Mouse (Mus musculus) stomach, embryonic 15.5 days (tissue): ENCODE data around the gene Mgat2. TPM values are rescaled to one million over a fixed set of nuclear protein-coding genes. Genes with fewer than 3 reads are reported as not detected.
A peak's percentile ranks its signal among the peaks of the same experiment; 100 is the strongest.

ENCODE experiments used
- ATAC-seq: fragments of 200-750 bp; cut with Nextera tagmentation; 2 replicates; pipeline ENCODE4 v1.8.0; 2017; ENCODE audit warnings: low read depth, moderate number of reproducible peaks, moderate TSS enrichment; ENCODE audit not compliant: insufficient read depth, low FRiP score
- H3K27ac ChIP-seq: fragments of 300-500 bp; sonication (generic); 2 replicates; pipeline ENCODE4 v1.5.1; 2015; ENCODE audit warnings: mild to moderate bottlenecking, inconsistent platforms
- H3K27me3 ChIP-seq: fragments of 300-500 bp; sonication (generic); replicated peaks from 2 replicates; pipeline ENCODE4 v1.6.1; 2015; ENCODE audit warnings: inconsistent platforms
- H3K36me3 ChIP-seq: fragments of 300-500 bp; sonication (generic); 2 replicates; pipeline ENCODE4 v1.6.1; 2015; ENCODE audit warnings: inconsistent platforms
- H3K4me1 ChIP-seq: fragments of 300-500 bp; sonication (generic); 2 replicates; pipeline ENCODE4 v1.6.1; 2015; ENCODE audit warnings: inconsistent platforms
- H3K4me2 ChIP-seq: fragments of 300-500 bp; sonication (generic); 2 replicates; pipeline ENCODE4 v1.6.1; 2015; ENCODE audit warnings: mild to moderate bottlenecking, inconsistent platforms
- H3K4me3 ChIP-seq: fragments of 300-500 bp; sonication (generic); replicated peaks from 2 replicates; pipeline ENCODE4 v1.5.1; 2015; ENCODE audit warnings: inconsistent platforms
- H3K9ac ChIP-seq: fragments of 300-500 bp; sonication (generic); 2 replicates; pipeline ENCODE4 v1.6.1; 2015; ENCODE audit warnings: inconsistent platforms
- H3K9me3 ChIP-seq: fragments of 300-500 bp; sonication (generic); 2 replicates; pipeline ENCODE4 v1.6.1; 2016; ENCODE audit warnings: inconsistent platforms
- WGBS: fragments of 180-500 bp; shearing (Covaris S2); methylation state at CpG from one replicate; pipeline ENCODE4 v1.1.7; 2015; 5-methylcytosine and 5-hydroxymethylcytosine counted together
- polyA plus RNA-seq: library from polyadenylated mRNA; unstranded; fragments of >200 nt; fragmentation: Nextera tagmentation; extraction: Ambion mirVana; gene quantifications from 2 replicates; pipeline ENCODE4 v1.2.1, GENCODE M21; 2015

The Mgat2 gene
- polyA plus RNA-seq, 1 experiment from 2014 or later: 63.6 TPM

DNA sequence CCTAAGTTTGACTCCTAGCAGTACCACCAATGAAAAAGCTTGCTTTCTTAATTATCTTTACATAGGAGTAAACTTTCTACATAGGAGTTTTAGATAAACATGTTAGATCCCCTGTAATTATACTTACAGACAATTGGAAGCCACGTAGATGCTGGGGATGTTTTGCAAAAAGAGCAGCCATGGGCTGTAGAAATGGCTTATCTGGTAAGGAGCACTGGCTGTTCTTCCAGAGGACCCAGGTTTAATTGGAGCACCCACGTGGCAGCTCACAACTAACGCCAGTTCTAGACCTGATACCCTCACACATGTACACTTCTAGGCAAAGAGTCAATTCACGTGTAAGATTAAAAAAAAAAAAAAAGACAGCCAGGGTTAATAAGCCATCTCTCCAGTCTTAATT, 2.2 kb upstream of the Mgat2 start:
- H3K27me3 ChIP-seq: no peaks in the 10 kb centered on the region
- peaks cover 12% of the 10 kb centered on the region for H3K4me1 ChIP-seq
- H3K9ac ChIP-seq: no peak overlapping the region
- peaks cover 6% of the 10 kb centered on the region; the same call in 1 of the 2 replicates for H3K36me3 ChIP-seq
- H3K9me3 ChIP-seq: no peaks in the 10 kb centered on the region
- no peak for ATAC-seq
- H3K27ac ChIP-seq: no peak overlapping the region
- no peak overlapping the region for H3K4me2 ChIP-seq
- 84% methylated on average over 4 of the region's 4 CpGs for WGBS
- no peak overlapping the region for H3K4me3 ChIP-seq

GRCm38 (mm10) chr12:69184342-69185295, 662 bp downstream of the Mgat2 start:
- Histone ChIP-seq H3K4me1 (peaks cover 17% of the 10 kb centered on the region), H3K4me2 (peak overlapping the region; percentile 95), H3K4me3 (peak overlapping the region; percentile 94), H3K27me3 (no peaks in the 10 kb centered on the region), H3K27ac (peak overlapping the region; percentile 92), H3K36me3 (peaks cover 10% of the 10 kb centered on the region), H3K9me3 (no peaks in the 10 kb centered on the region), H3K9ac (peak overlapping the region; percentile 87)
- peak; percentile 46 for ATAC-seq
- under 1% methylated on average over 86 of the region's 86 CpGs for WGBS

DNA sequence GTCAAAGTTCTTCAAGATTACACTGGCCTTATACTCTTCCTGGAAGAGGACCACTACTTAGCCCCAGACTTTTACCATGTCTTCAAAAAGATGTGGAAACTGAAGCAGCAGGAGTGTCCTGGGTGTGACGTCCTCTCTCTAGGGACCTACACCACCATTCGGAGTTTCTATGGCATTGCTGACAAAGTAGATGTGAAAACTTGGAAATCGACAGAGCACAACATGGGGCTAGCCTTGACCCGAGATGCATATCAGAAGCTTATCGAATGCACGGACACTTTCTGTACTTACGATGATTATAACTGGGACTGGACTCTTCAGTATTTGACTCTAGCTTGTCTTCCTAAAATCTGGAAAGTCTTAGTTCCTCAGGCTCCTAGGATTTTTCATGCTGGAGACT, 1.4 kb downstream of the Mgat2 start:
- ATAC-seq: no peak
- WGBS: 73% methylated on average over 7 of the region's 7 CpGs
- no peaks in the 10 kb centered on the region for H3K9me3 ChIP-seq

DNA sequence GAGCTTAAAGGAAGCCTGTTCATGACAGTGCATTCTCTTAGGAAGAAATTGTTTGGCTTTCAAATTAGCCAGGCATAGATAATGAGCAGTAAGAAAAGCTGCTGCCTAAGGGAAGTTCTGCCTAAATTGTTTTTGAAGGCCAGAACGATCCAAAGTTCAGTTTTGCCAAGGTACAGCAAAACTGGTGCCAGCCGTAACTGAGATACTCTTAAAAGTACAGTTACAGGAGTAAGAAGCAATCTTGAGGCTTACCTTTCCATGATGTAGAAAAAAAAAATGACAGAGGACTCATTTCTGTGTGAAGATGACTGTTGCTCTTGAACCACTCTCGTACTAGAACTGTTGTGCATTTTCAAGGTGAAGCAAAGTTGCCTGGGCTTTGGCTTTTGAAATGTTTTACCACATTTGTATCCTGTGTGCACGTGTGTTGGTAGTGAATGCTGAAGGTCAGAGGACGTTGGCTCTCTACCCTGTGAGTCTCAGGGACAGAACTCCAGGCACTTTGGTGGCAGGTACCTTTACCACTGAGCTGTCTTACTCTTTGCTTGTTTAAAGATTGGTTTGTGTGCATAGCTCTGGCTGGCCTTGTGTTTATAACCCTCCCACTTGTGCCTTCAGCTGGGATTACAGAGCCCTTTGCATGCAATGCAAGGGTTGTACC, 3.0 kb downstream of the Mgat2 start:
- Histone ChIP-seq H3K27me3 (no peaks in the 10 kb centered on the region), H3K9ac (no peak overlapping the region), H3K4me3 (no peak overlapping the region), H3K27ac (no peak overlapping the region), H3K36me3 (peaks cover 10% of the 10 kb centered on the region), H3K4me2 (no peak overlapping the region), H3K9me3 (no peaks in the 10 kb centered on the region), H3K4me1 (peaks cover 17% of the 10 kb centered on the region)
- 59% methylated on average over 5 of the region's 5 CpGs for WGBS
- ATAC-seq: no peak

More for the DNA sequence above, 1.4 kb downstream of the Mgat2 start:
- Histone ChIP-seq H3K27me3 (no peaks in the 10 kb centered on the region), H3K36me3 (peaks cover 10% of the 10 kb centered on the region), H3K4me3 (peak overlapping the region; percentile 94), H3K4me2 (peak overlapping the region; percentile 95), H3K4me1 (peaks cover 17% of the 10 kb centered on the region), H3K9ac (no peak overlapping the region), H3K27ac (no peak overlapping the region)

DNA sequence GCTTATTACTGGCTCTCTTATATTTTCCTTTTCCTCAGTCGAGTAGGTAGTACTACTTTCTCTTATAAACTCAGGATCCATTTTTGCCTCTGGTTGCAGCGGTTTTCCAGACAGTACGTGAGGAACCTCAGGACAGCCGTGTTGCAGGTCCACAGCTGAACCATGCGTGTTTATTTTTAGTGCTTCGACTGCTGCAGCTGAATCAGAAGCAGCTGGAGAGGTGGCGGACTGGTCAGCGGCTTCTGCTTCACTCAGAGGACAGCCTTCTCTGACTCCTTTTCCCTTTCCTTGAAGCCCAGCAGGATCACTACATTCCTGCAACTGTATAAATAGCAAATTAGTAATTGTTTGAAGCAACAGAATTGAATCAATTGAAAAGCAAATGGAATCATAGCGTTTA, 6.1 kb downstream of the Mgat2 start:
- Histone ChIP-seq H3K27ac (no peak overlapping the region), H3K27me3 (no peaks in the 10 kb centered on the region), H3K9ac (no peak overlapping the region), H3K9me3 (no peaks in the 10 kb centered on the region), H3K4me1 (peaks cover 13% of the 10 kb centered on the region), H3K36me3 (peaks cover 7% of the 10 kb centered on the region), H3K4me3 (no peak overlapping the region), H3K4me2 (no peak overlapping the region)
- WGBS: 88% methylated on average over 9 of the region's 9 CpGs
- no peak for ATAC-seq

GRCm38 (mm10) chr12:69190522-69190921, 6.6 kb downstream of the Mgat2 start:
- H3K9me3 ChIP-seq: no peaks in the 10 kb centered on the region
- no peak overlapping the region for H3K9ac ChIP-seq
- no peak for ATAC-seq
- WGBS: 100% methylated on average over 1 of the region's 1 CpGs
- peaks cover 8% of the 10 kb centered on the region; the same call in 1 of the 2 replicates for H3K4me1 ChIP-seq
- H3K4me3 ChIP-seq: no peak overlapping the region
- no peak overlapping the region for H3K4me2 ChIP-seq
- H3K36me3 ChIP-seq: peaks cover 7% of the 10 kb centered on the region
- no peak overlapping the region for H3K27ac ChIP-seq
- H3K27me3 ChIP-seq: no peaks in the 10 kb centered on the region

GRCm38 (mm10) chr12:69191396-69191795, 7.4 kb downstream of the Mgat2 start:
- WGBS: 94% methylated on average over 5 of the region's 5 CpGs
- H3K27ac ChIP-seq: no peak overlapping the region
- H3K27me3 ChIP-seq: no peaks in the 10 kb centered on the region
- no peak for ATAC-seq
- no peaks in the 10 kb centered on the region for H3K9me3 ChIP-seq
- peaks cover 7% of the 10 kb centered on the region for H3K36me3 ChIP-seq
- H3K4me3 ChIP-seq: no peak overlapping the region
- no peak overlapping the region for H3K4me2 ChIP-seq
- 0 out of 2 replicates have a peak, but pooled peaks cover 7% of the 10 kb centered on the region for H3K4me1 ChIP-seq
- H3K9ac ChIP-seq: no peak overlapping the region

DNA sequence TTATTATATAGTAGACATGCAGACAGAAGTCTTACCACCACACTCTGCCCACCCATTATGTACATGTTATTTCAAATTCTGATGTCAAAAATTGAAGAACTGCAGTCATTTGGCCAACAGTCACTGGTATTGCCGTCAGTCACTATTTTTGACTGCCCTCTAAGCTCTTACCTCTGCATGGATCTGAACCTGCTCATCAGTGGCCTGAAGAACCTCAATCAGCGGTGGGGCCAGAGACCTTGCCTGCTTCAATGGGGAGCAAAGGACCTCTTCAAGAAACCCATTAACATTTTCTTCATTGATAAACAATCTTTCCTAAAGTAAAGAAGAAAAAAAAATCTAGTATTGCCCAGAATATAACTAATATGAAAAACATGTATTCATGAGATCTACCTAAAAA, 8.7 kb downstream of the Mgat2 start:
- Histone ChIP-seq H3K4me2 (no peak overlapping the region), H3K9ac (no peak overlapping the region), H3K4me3 (no peak overlapping the region), H3K4me1 (no peaks in the 10 kb centered on the region), H3K27ac (no peak overlapping the region), H3K27me3 (no peaks in the 10 kb centered on the region), H3K9me3 (no peaks in the 10 kb centered on the region), H3K36me3 (peaks cover 7% of the 10 kb centered on the region)
- 89% methylated on average over 2 of the region's 2 CpGs for WGBS
- no peak for ATAC-seq

DNA sequence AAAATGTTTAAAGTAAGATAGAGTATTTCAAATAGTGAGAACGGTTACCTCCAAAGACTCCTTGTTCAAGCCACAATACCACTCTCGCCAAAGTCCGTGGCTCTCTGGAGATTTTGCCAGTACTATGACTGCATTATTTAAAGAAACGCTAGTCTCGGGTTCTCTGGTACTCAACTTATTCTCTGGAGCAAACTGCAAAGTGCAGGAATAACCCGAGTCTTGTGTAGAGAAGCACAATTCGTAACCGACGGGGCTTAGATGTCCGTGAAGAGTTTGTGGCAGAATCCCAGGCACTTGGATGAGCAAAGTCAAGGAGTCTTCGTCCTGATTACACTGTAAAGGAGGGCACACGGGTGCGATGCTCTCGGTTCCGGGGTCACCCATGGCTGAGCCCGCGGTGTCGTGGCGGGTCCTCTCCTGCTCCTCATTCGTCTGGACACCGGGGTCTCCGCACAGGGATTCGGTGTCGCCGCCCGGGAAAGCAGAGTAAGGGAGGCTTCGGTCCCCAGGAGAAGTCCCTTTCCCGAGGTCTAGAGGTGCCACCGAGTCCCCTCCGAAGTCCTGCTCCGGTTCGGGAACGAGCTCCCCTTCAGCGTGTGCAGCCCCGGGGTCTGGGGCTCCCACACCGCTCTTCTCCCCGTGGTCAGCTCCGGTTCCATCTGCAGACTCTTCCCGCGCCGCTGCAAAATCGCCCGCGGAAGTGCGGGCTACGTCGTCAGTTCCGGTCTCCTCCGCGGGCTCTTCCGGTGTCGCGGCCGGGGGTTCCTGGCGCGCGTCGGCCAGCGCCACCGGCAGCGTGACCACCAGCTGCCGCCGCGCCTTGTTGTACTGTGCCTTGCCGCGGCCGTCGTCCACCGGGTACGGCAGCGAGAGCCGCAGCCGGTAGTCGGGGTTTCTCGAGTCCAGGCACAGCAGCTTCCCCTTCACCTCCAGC, 12.8 kb downstream of the Mgat2 start, which contains the start of gene Gm49383:
Gene Gm49383 (minus strand): TSS at position 661 of the 934 bp plus-strand sequence.
- Histone ChIP-seq H3K9ac (peak within 1 kb of the TSS; percentile 83), H3K4me1 (peaks cover 18% of the 10 kb centered on the region), H3K27ac (peak within 1 kb of the TSS; percentile 85), H3K4me2 (peak within 1 kb of the TSS; percentile 95), H3K4me3 (peak within 1 kb of the TSS; percentile 91), H3K27me3 (no peaks in the 10 kb centered on the region), H3K9me3 (no peaks in the 10 kb centered on the region), H3K36me3 (peaks cover 8% of the 10 kb centered on the region; the same call in 1 of the 2 replicates)
- under 1% methylated on average over 75 of the region's 75 CpGs for WGBS
- ATAC-seq: peak; percentile 53; the same call in 1 of the 2 replicates

DNA sequence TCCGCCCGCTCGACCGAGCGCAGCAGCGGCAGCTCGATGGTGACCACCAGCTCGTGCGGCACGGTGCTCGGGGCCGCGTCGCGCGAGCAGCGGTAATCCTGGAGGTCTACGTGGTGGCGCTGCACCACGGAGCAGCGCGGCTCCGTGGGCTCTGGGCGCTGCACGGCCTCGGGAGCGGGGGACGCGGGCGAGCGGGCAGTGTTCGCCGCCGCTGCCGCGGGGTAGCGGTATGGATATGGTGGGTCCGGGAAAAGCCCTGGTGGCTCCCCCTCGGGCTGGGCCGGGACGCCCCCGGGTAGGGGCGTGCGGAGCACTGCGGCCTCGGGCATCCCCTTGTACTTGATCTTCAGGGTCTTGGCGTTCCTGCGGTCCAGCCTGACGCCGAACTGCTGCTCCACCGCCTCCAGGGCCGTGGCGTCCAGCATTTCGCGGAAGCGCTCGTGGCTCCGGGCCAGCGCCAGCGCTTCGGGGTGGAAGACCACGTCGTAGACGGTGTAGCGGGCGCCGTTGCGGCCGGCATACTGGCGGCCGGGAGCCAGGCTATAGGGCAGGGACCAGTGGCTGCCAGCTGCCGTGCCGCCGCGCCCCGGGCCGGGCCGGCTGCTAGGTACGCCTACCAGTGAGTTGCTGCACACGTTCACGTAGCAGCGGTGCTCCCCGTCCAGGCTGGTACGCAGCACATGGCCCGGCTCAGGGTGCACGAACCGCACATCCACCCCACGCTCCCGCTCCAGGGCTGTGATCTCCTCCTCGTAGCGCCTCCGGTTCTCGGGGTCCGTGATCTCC, 13.6 kb downstream of the Mgat2 start:
- Histone ChIP-seq H3K36me3 (peaks cover 11% of the 10 kb centered on the region; the same call in 1 of the 2 replicates), H3K27ac (peak overlapping the region; percentile 85), H3K4me3 (peak overlapping the region; percentile 91), H3K9me3 (no peaks in the 10 kb centered on the region), H3K4me2 (peak overlapping the region; percentile 95), H3K9ac (peak overlapping the region; percentile 83), H3K4me1 (peaks cover 18% of the 10 kb centered on the region), H3K27me3 (no peaks in the 10 kb centered on the region)
- WGBS: under 1% methylated on average over 94 of the region's 94 CpGs
- ATAC-seq: peak; percentile 70; the same call in 1 of the 2 replicates
